Mouse (Mus musculus) liver, adult 2 months (tissue): ENCODE data around the gene Gstm1.

Experiments
- CTCF ChIP-seq: fragments of 200-500 bp; IDR thresholded peaks from 2 replicates; pipeline ENCODE4 v1.5.1; 2011; ENCODE audit warnings: low read depth, low read length, control low read depth
- POLR2A ChIP-seq: fragments of 200-500 bp; IDR thresholded peaks from 2 replicates; pipeline ENCODE4 v1.6.1; 2011; ENCODE audit warnings: low read length, control low read depth; ENCODE audit not compliant: insufficient read depth; ENCODE audit errors: extremely low read depth

DNA sequence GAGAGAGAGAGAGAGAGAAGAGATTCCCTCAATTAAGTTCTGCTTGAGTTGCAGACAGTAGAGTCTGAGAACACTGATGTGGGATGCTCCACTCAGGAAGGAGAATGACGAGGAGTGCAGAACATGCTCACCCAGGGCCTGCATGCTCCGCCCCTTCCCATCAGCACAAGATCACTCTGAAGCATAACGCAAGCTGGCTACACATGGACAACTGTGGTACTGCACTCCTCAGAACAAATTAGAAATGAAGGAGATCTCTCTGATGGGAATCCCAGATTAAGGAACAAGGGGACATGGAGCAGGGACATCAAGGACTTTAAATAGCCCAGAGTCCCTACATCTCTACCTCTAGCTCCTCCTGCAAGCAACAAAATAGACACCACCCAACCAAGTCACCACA is 36.5 kb downstream of the Gstm1 start:
- TF ChIP-seq CTCF (no peak), POLR2A (no peak)
